In the genomic region with DNA sequence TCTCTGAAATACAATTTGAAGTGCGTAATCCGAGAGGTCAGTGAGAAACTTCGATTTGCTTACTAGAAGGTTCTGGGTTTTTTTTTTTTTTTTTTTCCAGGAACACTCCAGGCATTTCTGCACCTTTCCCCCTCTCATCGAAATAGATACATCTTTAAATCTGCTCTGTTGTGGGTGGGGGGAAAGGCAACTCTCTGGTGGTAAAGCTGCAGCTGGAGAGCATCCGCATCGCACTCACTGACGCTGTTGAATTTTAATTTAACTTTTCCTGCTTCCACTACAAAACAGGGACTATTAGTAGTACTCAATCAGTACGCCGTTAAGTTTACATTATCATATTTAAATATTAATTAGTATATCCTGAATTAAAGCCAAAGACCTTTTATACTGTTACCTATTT, we compare ENCODE assay signal across 8 mouse cellular contexts. TPM values are rescaled to one million over a fixed set of nuclear protein-coding genes. Genes with fewer than 3 reads are reported as not detected.
DNase-seq lines count a peak whose midpoint lies in the region; ATAC-seq and TF ChIP-seq lines count a peak whose summit lies in the region.

No protein-coding gene starts in this region.

- peak overlapping the region; percentile 67 for H3K4me3 ChIP-seq in kidney, postnatal 0 days (replicated peaks; ENCODE audit: low read depth, low read length)
- peak overlapping the region; percentile 76 for H3K4me3 ChIP-seq in embryonic facial prominence, embryonic 10.5 days
- H3K4me3 ChIP-seq in hindbrain, embryonic 14.5 days (replicated peaks; ENCODE audit: low read length): peak overlapping the region; percentile 64
- H3K4me3 ChIP-seq in midbrain, embryonic 14.5 days (replicated peaks; ENCODE audit: low read depth, low read length): peak overlapping the region; percentile 57

- H3K27me3 ChIP-seq in kidney, postnatal 0 days (ENCODE audit: insufficient read depth, low read length): no peaks in the 10 kb centered on the region
- H3K27me3 ChIP-seq in embryonic facial prominence, embryonic 10.5 days (replicated peaks; ENCODE audit: low read depth, poor library complexity, severe bottlenecking): no peaks in the 10 kb centered on the region
- no peaks in the 10 kb centered on the region for H3K27me3 ChIP-seq in hindbrain, embryonic 14.5 days (ENCODE audit: control insufficient read depth, insufficient read depth, low read length)
- H3K27me3 ChIP-seq in midbrain, embryonic 14.5 days (ENCODE audit: control insufficient read depth, insufficient read depth, low read length): no peaks in the 10 kb centered on the region

- H3K9me3 ChIP-seq in kidney, postnatal 0 days (replicated peaks; ENCODE audit: low read length): no peaks in the 10 kb centered on the region
- no peaks in the 10 kb centered on the region for H3K9me3 ChIP-seq in embryonic facial prominence, embryonic 10.5 days
- no peaks in the 10 kb centered on the region for H3K9me3 ChIP-seq in hindbrain, embryonic 14.5 days (ENCODE audit: control insufficient read depth, low read length)
- H3K9me3 ChIP-seq in midbrain, embryonic 14.5 days (ENCODE audit: control insufficient read depth, low read length): no peaks in the 10 kb centered on the region

- H3K27ac ChIP-seq in kidney, postnatal 0 days: no peak overlapping the region
- peak overlapping the region; percentile 90 for H3K27ac ChIP-seq in embryonic facial prominence, embryonic 10.5 days (replicated peaks)
- no peak overlapping the region for H3K27ac ChIP-seq in hindbrain, embryonic 14.5 days
- H3K27ac ChIP-seq in midbrain, embryonic 14.5 days (replicated peaks; ENCODE audit: low read depth, low read length): no peak overlapping the region

- no peak for TF ChIP-seq CTCF in kidney, postnatal 0 days (IDR thresholded peaks at IDR 0.05; ENCODE audit: low read depth)

- H3K36me3 ChIP-seq in kidney, postnatal 0 days (ENCODE audit: insufficient read depth, low read length): no peaks in the 10 kb centered on the region
- H3K36me3 ChIP-seq in embryonic facial prominence, embryonic 10.5 days (replicated peaks): peaks cover 35% of the 10 kb centered on the region
- no peaks in the 10 kb centered on the region for H3K36me3 ChIP-seq in hindbrain, embryonic 14.5 days (replicated peaks; ENCODE audit: control insufficient read depth, insufficient read depth)
- H3K36me3 ChIP-seq in midbrain, embryonic 14.5 days (ENCODE audit: control insufficient read depth, insufficient read depth, low read length): no peaks in the 10 kb centered on the region

- H3K4me2 ChIP-seq in kidney, postnatal 0 days (ENCODE audit: low read length): peak overlapping the region; percentile 88
- H3K4me2 ChIP-seq in hindbrain, embryonic 14.5 days (replicated peaks): peak overlapping the region; percentile 94
- H3K4me2 ChIP-seq in midbrain, embryonic 14.5 days (ENCODE audit: low read length): peak overlapping the region; percentile 70

- H3K4me1 ChIP-seq in kidney, postnatal 0 days (replicated peaks; ENCODE audit: insufficient read depth, low read length): peaks cover 7% of the 10 kb centered on the region
- H3K4me1 ChIP-seq in embryonic facial prominence, embryonic 10.5 days: peaks cover 24% of the 10 kb centered on the region
- H3K4me1 ChIP-seq in hindbrain, embryonic 14.5 days (replicated peaks; ENCODE audit: control insufficient read depth, insufficient read depth, low read length): peaks cover 4% of the 10 kb centered on the region; the same call in 1 of the 2 replicates
- peaks cover 4% of the 10 kb centered on the region; the same call in 1 of the 2 replicates for H3K4me1 ChIP-seq in midbrain, embryonic 14.5 days (ENCODE audit: control insufficient read depth, insufficient read depth, low read length)

- DNase-seq in kidney, postnatal 0 days (ENCODE audit: low spot score): no peak
- DNase-seq in kidney, postnatal 4 days: no peak
- DNase-seq in embryonic facial prominence, embryonic 10.5 days (ENCODE audit: low spot score): no peak
- DNase-seq in hindbrain, embryonic 14.5 days (ENCODE audit: low spot score): no peak
- DNase-seq in midbrain, embryonic 14.5 days: no peak
- no peak for DNase-seq in right cerebral cortex, postnatal 10 days (ENCODE audit: low spot score in 2 of 2)
- no peak for DNase-seq in yolk sac, embryonic 10.5 days (ENCODE audit: low spot score)
- DNase-seq in urinary bladder, postnatal 4 days (ENCODE audit: low spot score in 2 of 2): no peak

- peak overlapping the region; percentile 64 for H3K9ac ChIP-seq in kidney, postnatal 0 days (ENCODE audit: low read depth, low read length)
- H3K9ac ChIP-seq in hindbrain, embryonic 14.5 days: peak overlapping the region; percentile 59
- H3K9ac ChIP-seq in midbrain, embryonic 14.5 days (replicated peaks; ENCODE audit: low read length): peak overlapping the region; percentile 45

- 2% methylated on average over 9 of the region's 9 CpGs for WGBS in kidney, postnatal 0 days
- 3% methylated on average over 9 of the region's 9 CpGs for WGBS in embryonic facial prominence, embryonic 10.5 days
- WGBS in hindbrain, embryonic 14.5 days: 2% methylated on average over 9 of the region's 9 CpGs
- WGBS in midbrain, embryonic 14.5 days: under 1% methylated on average over 9 of the region's 9 CpGs

- ATAC-seq in kidney, postnatal 0 days (replicated peaks; ENCODE audit: low FRiP score, low read depth): no peak
- ATAC-seq in hindbrain, embryonic 14.5 days (ENCODE audit: low FRiP score): no peak
- ATAC-seq in midbrain, embryonic 14.5 days (ENCODE audit: low FRiP score, low TSS enrichment): no peak

RNA-seq across cellular contexts. Expression of gene Mns1, which starts 0.9 kb away (rescaled TPM):
- polyA plus RNA-seq in kidney, postnatal 0 days (2015; fragmentation: Nextera tagmentation; extraction: Ambion mirVana): 13.4 and 16.1 TPM in 2 replicates
- 59.8 and 62.4 TPM in 2 replicates for polyA plus RNA-seq in embryonic facial prominence, embryonic 10.5 days (2016; fragmentation: Nextera tagmentation; extraction: Ambion mirVana)
- polyA plus RNA-seq in hindbrain, embryonic 14.5 days (2014; fragmentation: Nextera tagmentation; extraction: Ambion mirVana): 5.9 and 10.5 TPM in 2 replicates
- polyA plus RNA-seq in midbrain, embryonic 14.5 days (2014; fragmentation: Nextera tagmentation; extraction: Ambion mirVana): 4.9 and 10.3 TPM in 2 replicates

RNA-seq across cellular contexts. Expression of gene Tex9, which starts 53.3 kb away (rescaled TPM):
- polyA plus RNA-seq in kidney, postnatal 0 days (2015; fragmentation: Nextera tagmentation; extraction: Ambion mirVana): 25.9 and 28.5 TPM in 2 replicates
- 53.6 and 56.9 TPM in 2 replicates for polyA plus RNA-seq in embryonic facial prominence, embryonic 10.5 days (2016; fragmentation: Nextera tagmentation; extraction: Ambion mirVana)
- 25.4 and 35.9 TPM in 2 replicates for polyA plus RNA-seq in hindbrain, embryonic 14.5 days (2014; fragmentation: Nextera tagmentation; extraction: Ambion mirVana)
- 32.1 and 39.7 TPM in 2 replicates for polyA plus RNA-seq in midbrain, embryonic 14.5 days (2014; fragmentation: Nextera tagmentation; extraction: Ambion mirVana)
